Mouse (Mus musculus): ENCODE measurements around the gene BC034090. TPM values are rescaled to one million over a fixed set of nuclear protein-coding genes. Genes with fewer than 3 reads are reported as not detected.

Gene BC034090
- polyA plus RNA-seq, 1 experiment from 2014 or later: 3.8 TPM

DNA sequence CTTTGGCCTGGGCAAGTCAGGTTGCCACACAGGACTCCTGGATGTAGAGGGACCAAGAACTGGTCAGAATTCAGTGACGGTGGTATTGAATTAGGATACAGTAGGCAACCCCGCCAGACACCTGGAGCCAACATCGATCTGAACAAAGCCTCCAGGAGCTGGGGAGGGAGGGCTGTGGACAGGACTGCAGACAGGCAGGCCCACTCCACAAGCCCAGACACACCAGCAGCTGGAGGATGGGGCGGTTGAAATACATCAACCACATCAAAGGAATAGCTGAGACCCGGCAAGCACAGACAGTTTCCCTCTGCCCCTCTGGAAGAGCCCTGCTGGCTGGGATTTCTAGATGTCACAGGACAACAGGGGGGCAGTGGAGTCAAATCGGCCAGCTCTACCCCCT, 27.4 kb downstream of the BC034090 start:
- no peak overlapping the region for H3K9ac ChIP-seq (ENCODE audit: low read length)
- no peak for DNase-seq (ENCODE audit: low spot score)
- 43% methylated on average over 6 of the region's 6 CpGs for WGBS

DNA sequence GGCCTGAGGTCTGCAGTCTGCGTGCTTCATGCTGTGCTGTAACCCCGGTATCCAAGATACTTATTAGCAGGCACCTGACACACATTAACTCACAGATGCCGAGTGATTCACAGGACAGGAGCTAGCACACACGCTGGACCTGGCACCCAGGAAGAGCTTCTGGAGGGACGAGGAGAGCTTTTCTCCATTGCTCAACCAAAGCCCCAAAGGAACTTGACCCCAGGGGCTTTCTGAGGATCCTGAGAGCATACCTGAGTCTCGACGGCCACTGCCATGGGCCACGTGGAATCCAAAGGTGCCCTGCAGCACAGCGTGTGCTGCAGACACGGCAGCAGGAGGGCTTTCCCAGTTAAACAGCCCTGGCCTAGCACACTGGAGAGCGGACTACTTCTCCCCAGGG, 27.9 kb downstream of the BC034090 start:
- Histone ChIP-seq H3K36me3 (ENCODE audit: control insufficient read depth, insufficient read depth, low read length) (no peaks in the 10 kb centered on the region; the same call in 1 of the 2 replicates), H3K4me2 (ENCODE audit: low read depth, severe bottlenecking) (no peak overlapping the region), H3K27me3 (ENCODE audit: control insufficient read depth, insufficient read depth, low read length) (no peaks in the 10 kb centered on the region), H3K9me3 (ENCODE audit: control insufficient read depth, low read length) (no peaks in the 10 kb centered on the region), H3K4me1 (ENCODE audit: control insufficient read depth, insufficient read depth, low read length) (peaks cover 47% of the 10 kb centered on the region), H3K9ac (ENCODE audit: low read length) (no peak overlapping the region), H3K4me3 (ENCODE audit: low read depth, low read length) (no peak overlapping the region), H3K27ac (replicated peaks; ENCODE audit: low read depth, low read length) (peak overlapping the region; percentile 52; the same call in 1 of the 2 replicates)
- ATAC-seq (ENCODE audit: insufficient number of reproducible peaks, low FRiP score, low TSS enrichment, low read depth) (no peak), DNase-seq (ENCODE audit: low spot score) (no peak)
- WGBS: 65% methylated on average over 11 of the region's 11 CpGs

More for the DNA sequence above, 27.4 kb downstream of the BC034090 start:
- Histone ChIP-seq H3K27ac (replicated peaks; ENCODE audit: low read depth, low read length) (peak overlapping the region; percentile 52), H3K9me3 (ENCODE audit: control insufficient read depth, low read length) (no peaks in the 10 kb centered on the region), H3K4me2 (ENCODE audit: low read depth, severe bottlenecking) (no peak overlapping the region), H3K4me3 (ENCODE audit: low read depth, low read length) (no peak overlapping the region), H3K27me3 (ENCODE audit: control insufficient read depth, insufficient read depth, low read length) (no peaks in the 10 kb centered on the region), H3K4me1 (ENCODE audit: control insufficient read depth, insufficient read depth, low read length) (peaks cover 41% of the 10 kb centered on the region), H3K36me3 (ENCODE audit: control insufficient read depth, insufficient read depth, low read length) (no peaks in the 10 kb centered on the region; the same call in 1 of the 2 replicates)
- ATAC-seq (ENCODE audit: insufficient number of reproducible peaks, low FRiP score, low TSS enrichment, low read depth): no peak

DNA sequence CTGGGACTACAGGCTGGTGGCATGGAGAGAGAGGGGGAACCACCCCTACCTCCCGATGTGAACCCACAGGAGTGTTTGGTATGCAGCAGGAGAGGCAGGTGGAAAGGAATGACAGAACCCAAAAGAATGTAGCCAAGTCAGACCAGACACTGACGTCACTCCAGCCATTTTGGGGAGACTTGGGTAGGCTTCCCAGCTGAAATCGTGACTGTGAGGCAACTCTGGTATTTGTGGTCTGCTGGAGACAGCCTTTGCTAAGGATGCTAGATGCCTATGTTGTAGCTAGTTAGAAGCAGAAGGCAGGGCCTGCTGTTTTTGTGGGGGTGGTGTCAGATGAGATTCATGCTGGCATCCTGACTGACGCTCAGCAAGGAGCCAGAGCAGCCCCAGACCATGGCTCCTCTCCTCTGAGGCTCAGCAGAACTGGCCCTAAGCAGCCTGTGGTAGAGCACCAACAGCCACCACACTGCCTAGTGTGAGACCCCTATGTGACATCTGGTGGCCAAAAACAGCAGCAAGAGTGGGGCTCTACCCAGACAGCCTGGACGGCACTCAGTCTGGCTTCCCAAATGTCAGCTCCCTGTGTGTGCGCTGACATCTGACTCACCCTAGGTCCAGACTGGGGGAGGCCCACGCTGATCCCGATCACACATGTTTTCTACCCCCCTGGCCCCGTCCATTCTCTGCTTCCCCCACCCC, 29.0 kb downstream of the BC034090 start:
- H3K36me3 ChIP-seq (ENCODE audit: control insufficient read depth, insufficient read depth, low read length): no peaks in the 10 kb centered on the region; the same call in 1 of the 2 replicates
- DNase-seq (ENCODE audit: low spot score): peak; percentile 57
- H3K4me2 ChIP-seq (ENCODE audit: low read depth, severe bottlenecking): no peak overlapping the region
- H3K9ac ChIP-seq (ENCODE audit: low read length): no peak overlapping the region
- peaks cover 56% of the 10 kb centered on the region for H3K4me1 ChIP-seq (ENCODE audit: control insufficient read depth, insufficient read depth, low read length)
- WGBS: 36% methylated on average over 9 of the region's 9 CpGs
- H3K27me3 ChIP-seq (ENCODE audit: control insufficient read depth, insufficient read depth, low read length): no peaks in the 10 kb centered on the region
- no peak overlapping the region for H3K4me3 ChIP-seq (ENCODE audit: low read depth, low read length)
- 0 out of 2 replicates have a peak, but pooled peaks have one; percentile 5 for ATAC-seq (ENCODE audit: insufficient number of reproducible peaks, low FRiP score, low TSS enrichment, low read depth)
- 0 out of 2 replicates have a peak overlapping the region, but pooled peaks have one; percentile 10 for H3K27ac ChIP-seq (replicated peaks; ENCODE audit: low read depth, low read length)
- no peaks in the 10 kb centered on the region for H3K9me3 ChIP-seq (ENCODE audit: control insufficient read depth, low read length)

DNA sequence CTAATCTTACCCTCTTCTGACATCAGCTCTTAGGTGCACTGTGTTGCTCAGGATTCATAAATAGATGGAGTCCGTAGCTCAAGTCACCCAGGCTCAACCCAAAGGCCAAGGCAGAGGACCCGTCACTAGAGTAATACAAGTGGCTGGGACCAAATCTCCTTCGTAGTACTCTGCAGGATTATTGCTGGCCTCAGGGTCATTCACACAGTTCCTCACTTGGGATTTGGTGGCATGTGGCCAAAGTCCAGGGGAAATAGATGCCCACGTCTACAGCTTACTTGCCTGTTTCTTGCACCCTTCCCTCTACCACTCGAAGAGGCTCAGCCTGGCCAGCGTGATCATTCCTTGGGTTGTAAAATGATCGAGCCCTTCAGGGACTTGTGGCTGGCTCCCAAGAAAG, 30.3 kb downstream of the BC034090 start:
- peaks cover 56% of the 10 kb centered on the region for H3K4me1 ChIP-seq (ENCODE audit: control insufficient read depth, insufficient read depth, low read length)
- 81% methylated on average over 7 of the region's 7 CpGs for WGBS
- H3K4me2 ChIP-seq (ENCODE audit: low read depth, severe bottlenecking): no peak overlapping the region
- DNase-seq (ENCODE audit: low spot score) (no peak), ATAC-seq (ENCODE audit: insufficient number of reproducible peaks, low FRiP score, low TSS enrichment, low read depth) (no peak)
- no peak overlapping the region for H3K4me3 ChIP-seq (ENCODE audit: low read depth, low read length)
- no peaks in the 10 kb centered on the region for H3K9me3 ChIP-seq (ENCODE audit: control insufficient read depth, low read length)
- H3K27me3 ChIP-seq (ENCODE audit: control insufficient read depth, insufficient read depth, low read length): no peaks in the 10 kb centered on the region
- H3K36me3 ChIP-seq (ENCODE audit: control insufficient read depth, insufficient read depth, low read length): no peaks in the 10 kb centered on the region
- H3K9ac ChIP-seq (ENCODE audit: low read length): no peak overlapping the region; the same call in 1 of the 2 replicates
- H3K27ac ChIP-seq (replicated peaks; ENCODE audit: low read depth, low read length): no peak overlapping the region

DNA sequence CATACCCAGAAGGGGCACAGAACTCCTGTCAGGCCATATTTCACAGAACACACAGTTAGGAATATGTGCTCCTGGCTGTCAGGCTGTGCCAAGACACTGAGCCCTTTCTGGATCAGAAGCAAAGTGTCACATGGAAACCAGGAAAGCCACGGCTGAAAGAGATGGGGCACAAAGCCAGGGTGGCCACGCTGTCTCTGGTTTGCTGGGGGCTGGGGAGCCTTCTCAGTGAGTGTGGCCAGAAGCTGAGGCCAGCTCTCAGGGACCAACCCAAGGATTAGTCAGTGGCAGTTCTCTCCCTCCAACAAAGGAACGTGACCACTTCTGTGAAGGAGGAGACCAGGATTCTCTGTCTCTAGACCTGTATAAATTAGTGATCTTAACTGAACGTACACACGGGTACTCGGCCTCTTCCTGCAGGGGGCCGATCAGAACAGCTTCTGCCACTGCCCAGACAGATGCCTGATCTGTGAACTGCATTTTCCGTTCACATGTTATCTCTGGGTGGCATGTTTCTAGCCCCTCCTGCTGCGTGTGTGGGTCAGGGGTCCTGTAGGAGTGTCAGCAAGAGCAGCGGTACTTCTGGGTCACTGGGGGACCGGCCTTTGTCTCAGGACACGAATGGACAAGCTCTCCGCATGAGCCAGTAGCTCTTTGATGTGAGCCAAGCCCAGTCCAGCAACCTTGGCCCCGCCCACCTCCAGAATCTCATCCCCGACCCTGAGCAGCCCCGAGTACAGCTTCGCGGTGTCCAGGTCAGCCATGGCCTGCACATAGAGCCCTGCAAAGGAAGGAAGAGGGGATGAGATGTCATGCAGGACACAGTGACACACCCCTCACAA, 31.1 kb downstream of the BC034090 start:
- DNase-seq (ENCODE audit: low spot score) (no peak), ATAC-seq (ENCODE audit: insufficient number of reproducible peaks, low FRiP score, low TSS enrichment, low read depth) (no peak)
- H3K4me1 ChIP-seq (ENCODE audit: control insufficient read depth, insufficient read depth, low read length): peaks cover 56% of the 10 kb centered on the region
- no peak overlapping the region for H3K4me3 ChIP-seq (ENCODE audit: low read depth, low read length)
- H3K4me2 ChIP-seq (ENCODE audit: low read depth, severe bottlenecking): no peak overlapping the region
- H3K9ac ChIP-seq (ENCODE audit: low read length): peak overlapping the region; percentile 0; the same call in 1 of the 2 replicates
- peak overlapping the region; percentile 68 for H3K27ac ChIP-seq (replicated peaks; ENCODE audit: low read depth, low read length)
- no peaks in the 10 kb centered on the region for H3K9me3 ChIP-seq (ENCODE audit: control insufficient read depth, low read length)
- no peaks in the 10 kb centered on the region for H3K27me3 ChIP-seq (ENCODE audit: control insufficient read depth, insufficient read depth, low read length)
- WGBS: 21% methylated on average over 18 of the region's 18 CpGs
- H3K36me3 ChIP-seq (ENCODE audit: control insufficient read depth, insufficient read depth, low read length): no peaks in the 10 kb centered on the region

DNA sequence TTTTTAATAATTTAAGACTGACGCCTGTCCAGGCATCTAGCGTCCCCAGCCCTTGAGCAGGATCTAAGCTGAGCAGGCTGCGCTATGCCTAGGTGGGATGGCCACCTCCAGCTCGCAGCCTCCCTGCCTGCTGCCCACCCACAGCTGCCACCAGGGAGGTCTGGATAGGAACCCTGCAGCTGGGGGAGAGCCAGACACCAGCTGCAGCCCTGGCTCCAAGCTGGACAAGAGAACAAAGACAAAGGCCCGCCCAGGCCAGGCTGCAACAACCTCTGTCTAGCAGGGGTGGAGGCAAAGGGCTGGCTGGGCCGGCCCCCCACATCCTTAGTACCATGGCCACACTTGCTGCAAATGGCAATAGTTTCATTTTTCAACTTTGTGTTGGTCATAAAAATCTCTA, 31.8 kb downstream of the BC034090 start:
- H3K4me1 ChIP-seq (ENCODE audit: control insufficient read depth, insufficient read depth, low read length): peaks cover 56% of the 10 kb centered on the region
- H3K4me3 ChIP-seq (ENCODE audit: low read depth, low read length): no peak overlapping the region
- peak overlapping the region; percentile 35 for H3K9ac ChIP-seq (ENCODE audit: low read length)
- no peaks in the 10 kb centered on the region for H3K27me3 ChIP-seq (ENCODE audit: control insufficient read depth, insufficient read depth, low read length)
- WGBS: 8% methylated on average over 6 of the region's 6 CpGs
- ATAC-seq (ENCODE audit: insufficient number of reproducible peaks, low FRiP score, low TSS enrichment, low read depth): peak; percentile 77
- H3K36me3 ChIP-seq (ENCODE audit: control insufficient read depth, insufficient read depth, low read length): no peaks in the 10 kb centered on the region
- H3K4me2 ChIP-seq (ENCODE audit: low read depth, severe bottlenecking): no peak overlapping the region
- no peaks in the 10 kb centered on the region for H3K9me3 ChIP-seq (ENCODE audit: control insufficient read depth, low read length)
- DNase-seq (ENCODE audit: low spot score): peak; percentile 89
- H3K27ac ChIP-seq (replicated peaks; ENCODE audit: low read depth, low read length): peak overlapping the region; percentile 68

DNA sequence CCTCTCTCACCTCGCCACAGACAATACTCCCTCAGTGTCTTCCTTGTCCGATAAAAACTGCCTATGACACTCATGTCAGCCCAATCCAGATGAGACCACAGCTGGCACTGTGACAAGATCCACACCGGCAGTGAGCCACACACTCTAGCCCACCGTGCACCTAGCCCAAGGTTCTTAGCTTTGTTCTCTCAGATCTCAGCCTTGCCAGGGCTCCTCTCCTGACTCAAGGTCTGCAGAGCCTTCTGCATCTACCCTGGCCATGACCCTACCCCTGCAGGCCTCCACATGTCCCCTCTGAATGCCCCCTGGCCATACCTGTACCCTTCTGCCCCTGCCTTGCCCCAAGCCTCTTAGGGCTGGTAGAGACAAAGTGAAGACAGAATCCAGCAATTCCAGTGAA, 32.2 kb downstream of the BC034090 start:
- no peak overlapping the region for H3K4me3 ChIP-seq (ENCODE audit: low read depth, low read length)
- ATAC-seq (ENCODE audit: insufficient number of reproducible peaks, low FRiP score, low TSS enrichment, low read depth) (peak; percentile 33; the same call in 1 of the 2 replicates), DNase-seq (ENCODE audit: low spot score) (peak; percentile 53)
- H3K9me3 ChIP-seq (ENCODE audit: control insufficient read depth, low read length): no peaks in the 10 kb centered on the region
- H3K4me2 ChIP-seq (ENCODE audit: low read depth, severe bottlenecking): no peak overlapping the region
- peak overlapping the region; percentile 35 for H3K9ac ChIP-seq (ENCODE audit: low read length)
- H3K27me3 ChIP-seq (ENCODE audit: control insufficient read depth, insufficient read depth, low read length): no peaks in the 10 kb centered on the region
- peaks cover 56% of the 10 kb centered on the region for H3K4me1 ChIP-seq (ENCODE audit: control insufficient read depth, insufficient read depth, low read length)
- 62% methylated on average over 4 of the region's 4 CpGs for WGBS
- peak overlapping the region; percentile 68 for H3K27ac ChIP-seq (replicated peaks; ENCODE audit: low read depth, low read length)
- H3K36me3 ChIP-seq (ENCODE audit: control insufficient read depth, insufficient read depth, low read length): no peaks in the 10 kb centered on the region; the same call in 1 of the 2 replicates

DNA sequence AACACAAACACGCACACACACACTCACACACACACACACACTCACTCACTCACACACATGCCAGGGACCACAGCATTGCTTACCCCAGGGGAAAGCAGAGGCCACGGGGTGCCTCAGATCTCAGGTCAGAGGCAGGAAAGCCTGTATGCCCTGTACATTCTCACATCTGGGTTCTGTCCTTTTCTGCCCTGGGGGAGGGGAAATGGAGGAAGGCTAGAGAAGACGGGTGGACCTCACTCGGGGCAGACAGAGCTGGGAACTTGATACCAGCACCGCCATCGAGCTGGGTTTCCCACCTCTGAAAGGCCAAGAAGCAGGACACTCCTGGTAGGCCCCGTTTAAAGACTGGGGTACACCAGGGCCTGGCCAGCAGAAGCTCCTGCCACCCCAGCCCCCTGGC, 33.2 kb downstream of the BC034090 start:
- Histone ChIP-seq H3K9me3 (ENCODE audit: control insufficient read depth, low read length) (no peaks in the 10 kb centered on the region), H3K4me2 (ENCODE audit: low read depth, severe bottlenecking) (no peak overlapping the region), H3K4me3 (ENCODE audit: low read depth, low read length) (no peak overlapping the region), H3K27ac (replicated peaks; ENCODE audit: low read depth, low read length) (peak overlapping the region; percentile 68), H3K27me3 (ENCODE audit: control insufficient read depth, insufficient read depth, low read length) (no peaks in the 10 kb centered on the region), H3K4me1 (ENCODE audit: control insufficient read depth, insufficient read depth, low read length) (peaks cover 51% of the 10 kb centered on the region), H3K9ac (ENCODE audit: low read length) (peak overlapping the region; percentile 30; the same call in 1 of the 2 replicates), H3K36me3 (ENCODE audit: control insufficient read depth, insufficient read depth, low read length) (no peaks in the 10 kb centered on the region; the same call in 1 of the 2 replicates)
- 12% methylated on average over 7 of the region's 7 CpGs for WGBS
- peak; percentile 54 for DNase-seq (ENCODE audit: low spot score)
- ATAC-seq (ENCODE audit: insufficient number of reproducible peaks, low FRiP score, low TSS enrichment, low read depth): peak; percentile 10; the same call in 1 of the 2 replicates

Data from limb, embryonic 11.5 days (tissue).